In genomic region chr17:46453970-46454411, GRCm38 (mm10) we compare ENCODE assay signal across 9 mouse cellular contexts. TPM values are rescaled to one million over a fixed set of nuclear protein-coding genes. Genes with fewer than 3 reads are reported as not detected.
DNase-seq lines count a peak whose midpoint lies in the region; ATAC-seq and TF ChIP-seq lines count a peak whose summit lies in the region.
"Had no signal": no experiment of that assay in that cellular context is flagged by ENCODE, and none has a peak within 500 bp of the region (broad histone marks: within the 10 kb centered on the region; RNA-seq: fewer than 3 reads in every experiment).

No protein-coding gene starts in this region.

- intact Hi-C loops in heart, postnatal 25 days (cut with DNase I) = no loop called here

- WGBS in heart, postnatal 0 days = 5% methylated on average over 26 of the region's 26 CpGs
- 1% methylated on average over 26 of the region's 26 CpGs for WGBS in embryonic facial prominence, embryonic 14.5 days
- WGBS in intestine, embryonic 16.5 days = 3% methylated on average over 26 of the region's 26 CpGs
- under 1% methylated on average over 26 of the region's 26 CpGs for WGBS in neural tube, embryonic 14.5 days

- H3K4me3 ChIP-seq in heart, postnatal 0 days (ENCODE audit: low read depth, low read length) = peak overlapping the region; percentile 38
- H3K4me3 ChIP-seq in embryonic facial prominence, embryonic 14.5 days (ENCODE audit: low read depth, low read length) = peak overlapping the region; percentile 47
- H3K4me3 ChIP-seq in intestine, embryonic 16.5 days (ENCODE audit: low read length) = peak overlapping the region; percentile 40
- peak overlapping the region; percentile 16; the same call in 1 of the 2 replicates for H3K4me3 ChIP-seq in neural tube, embryonic 14.5 days (ENCODE audit: low read depth, low read length)

- no peak overlapping the region for H3K27ac ChIP-seq in heart, postnatal 0 days (ENCODE audit: low read depth)
- H3K27ac ChIP-seq in embryonic facial prominence, embryonic 14.5 days (replicated peaks; ENCODE audit: low read depth, low read length) = no peak overlapping the region
- no peak overlapping the region for H3K27ac ChIP-seq in intestine, embryonic 16.5 days (ENCODE audit: low read length)
- H3K27ac ChIP-seq in neural tube, embryonic 14.5 days (ENCODE audit: low read depth, low read length) = peak overlapping the region; percentile 1; the same call in 1 of the 2 replicates

- H3K36me3 ChIP-seq in heart, postnatal 0 days (replicated peaks; ENCODE audit: control insufficient read depth, insufficient read depth, low read length) = no peaks in the 10 kb centered on the region
- H3K36me3 ChIP-seq in embryonic facial prominence, embryonic 14.5 days (ENCODE audit: control insufficient read depth, insufficient read depth, low read length) = no peaks in the 10 kb centered on the region
- no peaks in the 10 kb centered on the region for H3K36me3 ChIP-seq in intestine, embryonic 16.5 days (ENCODE audit: control insufficient read depth, insufficient read depth, low read length)
- H3K36me3 ChIP-seq in neural tube, embryonic 14.5 days (ENCODE audit: control insufficient read depth, insufficient read depth, low read length) = no peaks in the 10 kb centered on the region

- H3K9me3 ChIP-seq in heart, postnatal 0 days (replicated peaks; ENCODE audit: control insufficient read depth, low read length) = no peaks in the 10 kb centered on the region
- peaks cover 2% of the 10 kb centered on the region; the same call in 1 of the 2 replicates for H3K9me3 ChIP-seq in embryonic facial prominence, embryonic 14.5 days (ENCODE audit: control insufficient read depth, low read length)
- H3K9me3 ChIP-seq in intestine, embryonic 16.5 days (ENCODE audit: control insufficient read depth, low read length) = no peaks in the 10 kb centered on the region; the same call in 1 of the 2 replicates
- no peaks in the 10 kb centered on the region for H3K9me3 ChIP-seq in neural tube, embryonic 14.5 days (ENCODE audit: control insufficient read depth, low read length)

- TF ChIP-seq EP300 in heart, postnatal 0 days (IDR thresholded peaks at IDR 0.05; ENCODE audit: low read depth) = no peak

- peak overlapping the region; percentile 75 for H3K4me2 ChIP-seq in heart, postnatal 0 days (ENCODE audit: low read depth, low read length)
- peak overlapping the region; percentile 62 for H3K4me2 ChIP-seq in embryonic facial prominence, embryonic 14.5 days (ENCODE audit: low read depth, low read length)
- H3K4me2 ChIP-seq in intestine, embryonic 16.5 days (ENCODE audit: low read depth, low read length) = peak overlapping the region; percentile 65
- H3K4me2 ChIP-seq in neural tube, embryonic 14.5 days (ENCODE audit: low read depth, low read length) = peak overlapping the region; percentile 51

- peaks cover 36% of the 10 kb centered on the region for H3K4me1 ChIP-seq in heart, postnatal 0 days (ENCODE audit: control insufficient read depth, insufficient read depth)
- peaks cover 10% of the 10 kb centered on the region; the same call in 1 of the 2 replicates for H3K4me1 ChIP-seq in embryonic facial prominence, embryonic 14.5 days (ENCODE audit: control insufficient read depth, insufficient read depth, low read length)
- peaks cover 22% of the 10 kb centered on the region for H3K4me1 ChIP-seq in intestine, embryonic 16.5 days (ENCODE audit: control insufficient read depth, insufficient read depth, low read length)
- peaks cover 31% of the 10 kb centered on the region for H3K4me1 ChIP-seq in neural tube, embryonic 14.5 days (ENCODE audit: control insufficient read depth, insufficient read depth, low read length)

- no peak overlapping the region for H3K9ac ChIP-seq in heart, postnatal 0 days (replicated peaks; ENCODE audit: low read depth, low read length)
- 0 out of 2 replicates have a peak overlapping the region, but pooled peaks have one; percentile 10 for H3K9ac ChIP-seq in embryonic facial prominence, embryonic 14.5 days (ENCODE audit: low read depth, low read length)
- H3K9ac ChIP-seq in intestine, embryonic 16.5 days (ENCODE audit: low read depth, low read length) = peak overlapping the region; percentile 30; the same call in 1 of the 2 replicates
- no peak overlapping the region for H3K9ac ChIP-seq in neural tube, embryonic 14.5 days (replicated peaks; ENCODE audit: low read depth, low read length)

- ATAC-seq in heart, postnatal 0 days (ENCODE audit: insufficient read depth, low read depth) = no peak
- ATAC-seq in embryonic facial prominence, embryonic 14.5 days (ENCODE audit: low read depth) = peak; percentile 10; the same call in 1 of the 2 replicates
- ATAC-seq in intestine, embryonic 16.5 days = no peak
- ATAC-seq in neural tube, embryonic 14.5 days (ENCODE audit: low read depth) = peak; percentile 41; the same call in 1 of the 2 replicates
- ATAC-seq in activated CD4-positive, CD25-positive, alpha-beta regulatory T cell, adult 4 months = no peak

- no peak for TF ChIP-seq CTCF in heart, postnatal 0 days (IDR thresholded peaks at IDR 0.05; ENCODE audit: low read depth)

- DNase-seq in heart, postnatal 0 days (ENCODE audit: low spot score) = no peak
- DNase-seq in heart, postnatal 25 days (ENCODE audit: low spot score) = no peak
- DNase-seq in embryonic facial prominence, embryonic 14.5 days (ENCODE audit: low spot score) = peak; percentile 27
- DNase-seq in kidney, postnatal 10 days = no peak
- no peak for DNase-seq in cerebellum, adult 18-20 months
- DNase-seq: cerebellum, adult 9-11 months had no signal

- H3K27me3 ChIP-seq in heart, postnatal 0 days (ENCODE audit: control insufficient read depth, insufficient read depth, low read length) = peaks cover 49% of the 10 kb centered on the region; the same call in 1 of the 2 replicates
- H3K27me3 ChIP-seq in embryonic facial prominence, embryonic 14.5 days (replicated peaks; ENCODE audit: control insufficient read depth, insufficient read depth, low read length) = peaks cover 55% of the 10 kb centered on the region
- H3K27me3 ChIP-seq in intestine, embryonic 16.5 days (replicated peaks; ENCODE audit: control insufficient read depth, insufficient read depth, low read length) = peaks cover 45% of the 10 kb centered on the region
- H3K27me3 ChIP-seq in neural tube, embryonic 14.5 days (ENCODE audit: control insufficient read depth, insufficient read depth, low read length) = no peaks in the 10 kb centered on the region

RNA-seq across cellular contexts. Expression of gene Slc22a7, which starts 15.7 kb away (rescaled TPM):
- not detected in 2 replicates for total RNA-seq in heart, postnatal 0 days (2014; rRNA removed; ENCODE audit: low replicate concordance)
- polyA plus RNA-seq in heart, postnatal 0 days (2015; fragmentation: Nextera tagmentation; extraction: Ambion mirVana) = not detected in 2 replicates
- not detected for total RNA-seq in heart, postnatal 25 days (2021)
- polyA plus RNA-seq in embryonic facial prominence, embryonic 14.5 days (2014; fragmentation: Nextera tagmentation; extraction: Ambion mirVana) = not detected in 2 replicates
- polyA plus RNA-seq in intestine, embryonic 16.5 days (2015; fragmentation: Nextera tagmentation; extraction: Ambion mirVana) = not detected in 2 replicates
- polyA plus RNA-seq in neural tube, embryonic 14.5 days (2014; fragmentation: Nextera tagmentation; extraction: Ambion mirVana) = not detected in 2 replicates
- polyA plus RNA-seq in activated CD4-positive, CD25-positive, alpha-beta regulatory T cell, adult 4 months (2017; shearing (Covaris generic)) = not detected

RNA-seq across cellular contexts. Expression of gene Crip3, which starts 25.3 kb away (rescaled TPM):
- total RNA-seq in heart, postnatal 0 days (2014; rRNA removed; ENCODE audit: low replicate concordance) = 1.5 TPM in 1 of 2 replicates, not detected in the other
- 0.48 and 1.00 TPM in 2 replicates for polyA plus RNA-seq in heart, postnatal 0 days (2015; fragmentation: Nextera tagmentation; extraction: Ambion mirVana)
- total RNA-seq in heart, postnatal 25 days (2021) = under 1 TPM in 1 of 2 experiments, not detected in 1; 0.62 TPM
- polyA plus RNA-seq in embryonic facial prominence, embryonic 14.5 days (2014; fragmentation: Nextera tagmentation; extraction: Ambion mirVana) = 0.99 and 2.0 TPM in 2 replicates
- polyA plus RNA-seq in intestine, embryonic 16.5 days (2015; fragmentation: Nextera tagmentation; extraction: Ambion mirVana) = 0.16 and 0.35 TPM in 2 replicates
- polyA plus RNA-seq in neural tube, embryonic 14.5 days (2014; fragmentation: Nextera tagmentation; extraction: Ambion mirVana) = 2.2 and 2.4 TPM in 2 replicates
- polyA plus RNA-seq in activated CD4-positive, CD25-positive, alpha-beta regulatory T cell, adult 4 months (2017; shearing (Covaris generic)) = not detected

RNA-seq across cellular contexts. Expression of gene Ttbk1, which starts 33.5 kb away (rescaled TPM):
- total RNA-seq in heart, postnatal 0 days (2014; rRNA removed; ENCODE audit: low replicate concordance) = 0.31 and 0.80 TPM in 2 replicates
- 0.04 TPM in 2 replicates for polyA plus RNA-seq in heart, postnatal 0 days (2015; fragmentation: Nextera tagmentation; extraction: Ambion mirVana)
- total RNA-seq in heart, postnatal 25 days (2021) = under 1 TPM; 0.20 to 0.34 TPM
- polyA plus RNA-seq in embryonic facial prominence, embryonic 14.5 days (2014; fragmentation: Nextera tagmentation; extraction: Ambion mirVana) = 0.46 and 0.61 TPM in 2 replicates
- 0.15 and 0.16 TPM in 2 replicates for polyA plus RNA-seq in intestine, embryonic 16.5 days (2015; fragmentation: Nextera tagmentation; extraction: Ambion mirVana)
- 6.3 and 7.0 TPM in 2 replicates for polyA plus RNA-seq in neural tube, embryonic 14.5 days (2014; fragmentation: Nextera tagmentation; extraction: Ambion mirVana)
- polyA plus RNA-seq in activated CD4-positive, CD25-positive, alpha-beta regulatory T cell, adult 4 months (2017; shearing (Covaris generic)) = 1 to 10 TPM in 1 of 2 experiments, under 1 TPM in 1; 0.49 to 1.5 TPM

RNA-seq across cellular contexts. Expression of gene Dnph1, which starts 42.5 kb away (rescaled TPM):
- 7.0 and 16.0 TPM in 2 replicates for total RNA-seq in heart, postnatal 0 days (2014; rRNA removed; ENCODE audit: low replicate concordance)
- 9.1 and 10.0 TPM in 2 replicates for polyA plus RNA-seq in heart, postnatal 0 days (2015; fragmentation: Nextera tagmentation; extraction: Ambion mirVana)
- total RNA-seq in heart, postnatal 25 days (2021) = 1 to 10 TPM; 1.1 to 2.4 TPM
- 34.5 and 36.9 TPM in 2 replicates for polyA plus RNA-seq in embryonic facial prominence, embryonic 14.5 days (2014; fragmentation: Nextera tagmentation; extraction: Ambion mirVana)
- 40.4 and 45.1 TPM in 2 replicates for polyA plus RNA-seq in intestine, embryonic 16.5 days (2015; fragmentation: Nextera tagmentation; extraction: Ambion mirVana)
- polyA plus RNA-seq in neural tube, embryonic 14.5 days (2014; fragmentation: Nextera tagmentation; extraction: Ambion mirVana) = 11.8 and 12.5 TPM in 2 replicates
- 10 to 100 TPM; 11.1 to 13.4 TPM for polyA plus RNA-seq in activated CD4-positive, CD25-positive, alpha-beta regulatory T cell, adult 4 months (2017; shearing (Covaris generic))

Comparison
In these comparisons a context has a peak if more than half of its experiments do, and no peak if none do; other contexts are left out.
1. ATAC-seq: peak in embryonic facial prominence, embryonic 14.5 days (single experiment) and neural tube, embryonic 14.5 days (single experiment); none in heart, postnatal 0 days (single experiment), intestine, embryonic 16.5 days (single experiment) and activated CD4-positive, CD25-positive, alpha-beta regulatory T cell, adult 4 months (single experiment).
2. H3K9ac ChIP-seq: peak in embryonic facial prominence, embryonic 14.5 days (single experiment) and intestine, embryonic 16.5 days (single experiment); none in heart, postnatal 0 days (single experiment) and neural tube, embryonic 14.5 days (single experiment).
3. Peak in every context shown above with its lines, with median percentiles within 50 percentile points of each other: H3K4me2 ChIP-seq and H3K4me3 ChIP-seq.